Mouse (Mus musculus) stomach, embryonic 14.5 days (tissue): ENCODE data around the gene Atp2b1. TPM values are rescaled to one million over a fixed set of nuclear protein-coding genes. Genes with fewer than 3 reads are reported as not detected.

Source experiments
- ATAC-seq: fragments of 200-750 bp; cut with Nextera tagmentation; 2 replicates; pipeline ENCODE4 v1.8.0; 2017; ENCODE audit warnings: low read depth, moderate TSS enrichment; ENCODE audit not compliant: insufficient number of reproducible peaks, insufficient read depth, low FRiP score
- H3K27ac ChIP-seq: fragments of 300-500 bp; sonication (generic); 2 replicates; pipeline ENCODE4 v1.5.1; 2014; ENCODE audit warnings: mild to moderate bottlenecking, low read length, moderate library complexity, mixed read lengths
- H3K27me3 ChIP-seq: fragments of 300-500 bp; sonication (generic); 2 replicates; pipeline ENCODE4 v1.6.1; 2014; ENCODE audit warnings: low read length, control low read depth, mixed read lengths; ENCODE audit not compliant: control insufficient read depth, insufficient read depth
- H3K36me3 ChIP-seq: fragments of 300-500 bp; sonication (generic); 2 replicates; pipeline ENCODE4 v1.6.1; 2014; ENCODE audit warnings: mild to moderate bottlenecking, control low read depth, low read length, moderate library complexity, mixed read lengths; ENCODE audit not compliant: control insufficient read depth, insufficient read depth
- H3K4me1 ChIP-seq: fragments of 300-500 bp; sonication (generic); 2 replicates; pipeline ENCODE4 v1.6.1; 2014; ENCODE audit warnings: low read length, control low read depth, mixed read lengths; ENCODE audit not compliant: control insufficient read depth, insufficient read depth
- H3K4me2 ChIP-seq: fragments of 300-500 bp; sonication (generic); replicated peaks from 2 replicates; pipeline ENCODE4 v1.6.1; 2014; ENCODE audit warnings: low read depth, low read length, control low read depth
- H3K4me3 ChIP-seq: fragments of 300-500 bp; sonication (generic); 2 replicates; pipeline ENCODE4 v1.5.1; 2014; ENCODE audit warnings: low read depth, low read length, control low read depth
- H3K9ac ChIP-seq: fragments of 300-500 bp; sonication (generic); replicated peaks from 2 replicates; pipeline ENCODE4 v1.6.1; 2014; ENCODE audit warnings: low read depth, mild to moderate bottlenecking, control low read depth, low read length, moderate library complexity, mixed read lengths
- H3K9me3 ChIP-seq: fragments of 300-500 bp; sonication (generic); 2 replicates; pipeline ENCODE4 v1.6.1; 2016; ENCODE audit warnings: low read depth, low read length, control low read depth; ENCODE audit not compliant: control insufficient read depth
- whole genome bisulfite sequencing: fragments of 180-500 bp; shearing (Covaris S2); extraction: QIAGEN DNeasy Blood & Tissue Kit; methylation state at CpG from one replicate; pipeline ENCODE4 v1.1.7; 2014; 5-methylcytosine and 5-hydroxymethylcytosine counted together
- polyA plus RNA-seq: library from polyadenylated mRNA; unstranded; fragments of >200 nt; fragmentation: Nextera tagmentation; extraction: Ambion mirVana; gene quantifications from 2 replicates; pipeline ENCODE4 v1.2.1, GENCODE M21; 2014

Atp2b1 gene
- polyA plus RNA-seq, 1 experiment from 2014 or later: 149 TPM

- Histone ChIP-seq H3K4me1 (no peaks in the 10 kb centered on the region), H3K27ac (no peak overlapping the region), H3K27me3 (no peaks in the 10 kb centered on the region), H3K9ac (no peak overlapping the region), H3K4me2 (no peak overlapping the region), H3K4me3 (no peak overlapping the region), H3K9me3 (no peaks in the 10 kb centered on the region), H3K36me3 (no peaks in the 10 kb centered on the region)
- WGBS: 92% methylated on average over 6 of the region's 6 CpGs
- no peak for ATAC-seq
Observed at GRCm38 (mm10) chr10:98881492-98881891, 32.7 kb upstream of the Atp2b1 start.

DNA sequence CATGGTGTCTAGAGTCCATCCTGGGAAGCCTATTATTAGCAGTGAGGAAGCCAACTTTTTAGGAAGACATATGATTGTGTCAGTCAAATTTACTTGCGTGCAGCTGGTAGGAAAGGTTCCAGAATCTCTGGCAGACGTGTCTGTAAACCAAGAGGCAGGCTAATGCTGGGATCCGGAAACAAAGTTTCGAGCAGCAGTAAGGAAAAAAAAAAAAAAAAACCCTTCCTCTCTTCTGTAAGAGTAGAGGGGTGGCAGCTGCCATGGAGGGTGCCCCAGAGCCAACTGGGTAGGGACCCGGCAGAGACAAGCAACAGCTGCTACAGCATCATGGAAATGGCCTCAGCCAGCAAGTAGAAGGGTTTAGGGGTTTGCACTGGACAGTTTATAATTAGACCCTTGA lies 31.6 kb upstream of the Atp2b1 start:
- 81% methylated on average over 5 of the region's 5 CpGs for WGBS
- ATAC-seq: no peak
- no peaks in the 10 kb centered on the region for H3K36me3 ChIP-seq

DNA sequence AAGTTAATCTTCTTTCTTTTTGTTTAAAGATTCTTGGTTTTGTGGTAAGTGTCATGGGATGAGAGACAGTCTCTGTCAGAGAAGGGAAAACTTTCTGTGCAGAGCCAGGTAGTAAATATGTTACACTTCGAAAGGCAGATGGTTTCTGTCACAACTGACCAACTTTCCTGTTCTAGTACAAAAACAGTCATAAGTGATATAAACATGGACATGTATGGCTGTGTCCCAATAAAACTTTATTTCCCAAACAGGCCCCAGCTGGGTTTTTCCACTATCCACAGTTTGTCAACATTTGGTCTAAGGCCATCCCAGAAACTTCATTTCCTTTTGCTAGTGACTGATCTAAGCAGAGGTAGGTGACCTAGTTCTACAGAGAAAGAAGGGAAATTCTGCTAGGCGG lies 29.8 kb upstream of the Atp2b1 start:
- no peaks in the 10 kb centered on the region for H3K27me3 ChIP-seq
- WGBS: 81% methylated on average over 2 of the region's 2 CpGs
- no peak for ATAC-seq

More for the DNA sequence above, 31.6 kb upstream of the Atp2b1 start:
- no peaks in the 10 kb centered on the region for H3K27me3 ChIP-seq
- no peak overlapping the region for H3K4me3 ChIP-seq
- no peak overlapping the region for H3K4me2 ChIP-seq
- H3K27ac ChIP-seq: no peak overlapping the region
- no peaks in the 10 kb centered on the region for H3K9me3 ChIP-seq
- H3K4me1 ChIP-seq: no peaks in the 10 kb centered on the region
- H3K9ac ChIP-seq: no peak overlapping the region

GRCm38 (mm10) chr10:98886770-98887271 lies 27.4 kb upstream of the Atp2b1 start:
- Histone ChIP-seq H3K4me2 (no peak overlapping the region), H3K4me3 (no peak overlapping the region), H3K27me3 (no peaks in the 10 kb centered on the region), H3K9ac (no peak overlapping the region), H3K4me1 (no peaks in the 10 kb centered on the region), H3K9me3 (no peaks in the 10 kb centered on the region), H3K27ac (no peak overlapping the region), H3K36me3 (no peaks in the 10 kb centered on the region)
- WGBS: 90% methylated on average over 3 of the region's 3 CpGs
- no peak for ATAC-seq

More for the DNA sequence above, 29.8 kb upstream of the Atp2b1 start:
- Histone ChIP-seq H3K36me3 (no peaks in the 10 kb centered on the region), H3K9ac (no peak overlapping the region), H3K9me3 (no peaks in the 10 kb centered on the region), H3K4me2 (no peak overlapping the region), H3K27ac (no peak overlapping the region), H3K4me3 (no peak overlapping the region), H3K4me1 (no peaks in the 10 kb centered on the region)

DNA sequence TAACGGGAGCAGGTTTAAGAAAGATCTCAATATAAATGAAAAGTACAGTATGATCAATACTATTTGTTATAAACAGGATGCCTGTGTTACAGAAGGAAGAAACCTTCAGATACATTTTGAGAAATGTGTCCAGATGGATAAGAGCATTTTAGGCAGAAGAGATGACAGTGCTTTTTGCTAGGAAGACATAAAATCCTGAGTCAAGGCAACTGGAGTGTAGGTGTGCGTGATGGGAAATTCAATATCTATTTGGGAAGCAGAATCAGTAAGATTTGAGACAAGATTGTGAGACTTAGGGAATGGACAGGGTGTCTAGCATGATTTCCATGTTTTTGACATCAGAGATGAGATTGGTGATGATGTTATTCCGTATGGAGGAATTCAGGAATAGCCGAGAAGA lies 22.8 kb upstream of the Atp2b1 start:
- H3K4me2 ChIP-seq: no peak overlapping the region
- no peaks in the 10 kb centered on the region for H3K4me1 ChIP-seq
- no peaks in the 10 kb centered on the region for H3K9me3 ChIP-seq
- no peak for ATAC-seq
- 87% methylated on average over 4 of the region's 4 CpGs for WGBS
- H3K4me3 ChIP-seq: no peak overlapping the region
- H3K27me3 ChIP-seq: no peaks in the 10 kb centered on the region
- H3K9ac ChIP-seq: no peak overlapping the region
- no peak overlapping the region for H3K27ac ChIP-seq
- no peaks in the 10 kb centered on the region for H3K36me3 ChIP-seq

DNA sequence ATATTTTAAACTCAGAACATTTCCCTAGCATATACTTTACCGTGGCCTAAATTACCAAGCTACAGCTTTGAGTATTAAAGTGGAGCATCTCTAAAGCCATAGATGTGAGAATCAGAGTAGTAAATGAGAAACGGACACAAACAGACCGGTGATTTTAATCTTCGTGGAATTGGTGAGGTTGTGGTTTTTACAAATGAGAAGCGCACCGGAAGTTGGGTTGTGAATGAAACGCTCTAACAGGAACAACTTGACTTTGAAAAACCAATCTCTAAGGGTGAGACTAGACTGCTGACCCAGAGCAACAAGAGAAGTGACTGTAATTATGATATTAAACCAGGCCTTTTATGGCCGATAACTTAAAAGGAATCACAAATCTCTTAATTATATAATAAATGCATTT lies 16.7 kb upstream of the Atp2b1 start:
- no peaks in the 10 kb centered on the region for H3K27me3 ChIP-seq
- ATAC-seq: no peak
- no peak overlapping the region for H3K9ac ChIP-seq
- 92% methylated on average over 8 of the region's 8 CpGs for WGBS
- H3K9me3 ChIP-seq: no peaks in the 10 kb centered on the region
- H3K4me3 ChIP-seq: no peak overlapping the region
- H3K4me2 ChIP-seq: no peak overlapping the region
- no peaks in the 10 kb centered on the region for H3K4me1 ChIP-seq
- H3K27ac ChIP-seq: no peak overlapping the region
- H3K36me3 ChIP-seq: no peaks in the 10 kb centered on the region

DNA sequence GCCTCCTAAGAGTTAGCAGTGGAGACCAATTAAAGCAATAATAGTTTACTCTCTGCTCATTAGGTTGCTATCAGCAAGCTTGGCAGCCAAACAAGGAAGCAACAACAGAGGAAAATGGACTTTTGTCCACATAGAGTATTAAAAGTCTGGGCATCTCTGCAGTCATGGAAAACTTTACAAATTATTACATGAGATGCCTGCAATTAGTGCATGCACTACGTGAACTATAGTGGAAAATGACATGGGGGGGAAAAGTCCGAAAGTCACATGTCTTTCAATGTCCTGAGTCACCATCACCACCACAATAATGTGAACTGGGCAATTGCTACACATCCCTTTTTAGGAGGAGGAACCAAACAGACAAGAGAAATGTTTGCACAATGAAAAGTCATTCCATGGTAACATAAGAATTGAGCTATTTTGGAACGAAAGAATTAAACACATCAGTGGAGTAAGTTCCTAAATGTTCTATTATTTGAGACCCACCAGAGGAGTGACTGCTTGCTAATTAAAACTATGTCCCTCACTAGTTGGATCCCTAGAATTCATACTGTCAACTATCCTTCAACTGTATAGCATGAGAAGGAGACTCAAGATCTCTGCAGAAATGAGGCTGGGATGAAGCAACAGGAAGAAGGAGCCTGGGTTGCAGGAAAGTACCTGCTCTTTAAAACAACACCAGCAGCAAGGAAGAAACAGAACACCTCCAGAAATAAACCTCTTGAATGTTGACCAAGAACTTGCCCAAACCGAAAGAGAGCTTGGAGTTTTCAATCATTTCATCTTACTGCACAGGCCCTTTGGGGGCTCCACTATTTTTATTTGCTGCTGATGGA lies 16.1 kb upstream of the Atp2b1 start:
- Histone ChIP-seq H3K9ac (no peak overlapping the region), H3K9me3 (no peaks in the 10 kb centered on the region), H3K27me3 (no peaks in the 10 kb centered on the region), H3K4me3 (no peak overlapping the region), H3K4me2 (no peak overlapping the region), H3K36me3 (no peaks in the 10 kb centered on the region), H3K4me1 (no peaks in the 10 kb centered on the region), H3K27ac (no peak overlapping the region)
- 87% methylated on average over 4 of the region's 4 CpGs for WGBS
- no peak for ATAC-seq

DNA sequence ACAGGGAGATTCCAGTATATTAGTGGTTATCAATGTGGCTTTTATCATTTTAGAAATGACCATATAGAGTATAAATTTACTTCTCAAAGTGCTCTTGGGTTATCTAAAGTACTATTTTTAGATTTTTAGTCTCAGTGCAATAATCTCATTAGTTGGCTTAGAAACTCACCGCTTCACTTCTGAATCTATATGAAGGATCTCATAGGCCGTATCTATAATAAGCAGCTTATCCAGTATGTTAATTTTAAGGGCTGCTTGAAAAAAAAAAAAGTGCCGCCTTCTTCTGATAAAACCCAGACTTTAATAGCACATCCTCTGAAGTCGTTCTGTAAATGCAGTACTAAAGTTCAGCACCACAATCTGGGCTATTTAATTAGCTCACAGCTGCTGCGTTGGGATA lies 12.7 kb upstream of the Atp2b1 start:
- Histone ChIP-seq H3K4me1 (no peaks in the 10 kb centered on the region), H3K36me3 (no peaks in the 10 kb centered on the region), H3K9ac (no peak overlapping the region), H3K9me3 (no peaks in the 10 kb centered on the region), H3K4me3 (no peak overlapping the region), H3K27me3 (no peaks in the 10 kb centered on the region), H3K4me2 (no peak overlapping the region), H3K27ac (no peak overlapping the region)
- 79% methylated on average over 5 of the region's 5 CpGs for WGBS
- ATAC-seq: no peak
